11 mouse cellular contexts compared by ENCODE assay signal in genomic region chrX:5469165-5469564, GRCm38 (mm10). TPM values are rescaled to one million over a fixed set of nuclear protein-coding genes. Genes with fewer than 3 reads are reported as not detected.
A peak's percentile ranks its signal among the peaks of the same experiment; 100 is the strongest.
DNase-seq lines count a peak whose midpoint lies in the region; ATAC-seq and TF ChIP-seq lines count a peak whose summit lies in the region.
"Had no signal": no experiment of that assay in that cellular context is flagged by ENCODE, and none has a peak within 500 bp of the region (broad histone marks: within the 10 kb centered on the region; RNA-seq: fewer than 3 reads in every experiment).

TSS of gene Mycs (minus strand) at chrX:5469265.

- ATAC-seq in intestine, embryonic 14.5 days (replicated peaks; ENCODE audit: low FRiP score, low TSS enrichment, low read depth): no peak
- ATAC-seq in intestine, embryonic 16.5 days: no peak
- no peak for ATAC-seq in embryonic facial prominence, embryonic 12.5 days (ENCODE audit: insufficient number of reproducible peaks, insufficient read depth, low FRiP score, low TSS enrichment)
- no peak for ATAC-seq in hindbrain, embryonic 13.5 days (ENCODE audit: low FRiP score)
- no peak for ATAC-seq in midbrain, postnatal 0 days (ENCODE audit: low FRiP score)

- H3K4me1 ChIP-seq in intestine, embryonic 14.5 days (replicated peaks; ENCODE audit: control insufficient read depth, insufficient read depth, low read length): no peaks in the 10 kb centered on the region
- H3K4me1 ChIP-seq in intestine, embryonic 16.5 days (ENCODE audit: control insufficient read depth, insufficient read depth, low read length): no peaks in the 10 kb centered on the region
- no peaks in the 10 kb centered on the region for H3K4me1 ChIP-seq in embryonic facial prominence, embryonic 12.5 days
- no peaks in the 10 kb centered on the region for H3K4me1 ChIP-seq in hindbrain, embryonic 13.5 days (replicated peaks)
- H3K4me1 ChIP-seq in midbrain, postnatal 0 days (ENCODE audit: insufficient read depth, low read length): no peaks in the 10 kb centered on the region

- H3K27ac ChIP-seq in intestine, embryonic 14.5 days (ENCODE audit: low read depth): no peak within 1 kb of the TSS
- no peak within 1 kb of the TSS for H3K27ac ChIP-seq in intestine, embryonic 16.5 days (ENCODE audit: low read length)
- no peak within 1 kb of the TSS for H3K27ac ChIP-seq in embryonic facial prominence, embryonic 12.5 days
- H3K27ac ChIP-seq in hindbrain, embryonic 13.5 days: no peak within 1 kb of the TSS
- no peak within 1 kb of the TSS for H3K27ac ChIP-seq in midbrain, postnatal 0 days (ENCODE audit: low read depth, low read length)

- 81% methylated on average over 3 of the region's 3 CpGs for WGBS in intestine, embryonic 14.5 days
- WGBS in intestine, embryonic 16.5 days: 75% methylated on average over 3 of the region's 3 CpGs
- WGBS in embryonic facial prominence, embryonic 12.5 days: 73% methylated on average over 3 of the region's 3 CpGs
- 82% methylated on average over 3 of the region's 3 CpGs for WGBS in hindbrain, embryonic 13.5 days
- WGBS in midbrain, postnatal 0 days: 86% methylated on average over 3 of the region's 3 CpGs

- DNase-seq in intestine, embryonic 14.5 days (ENCODE audit: low spot score): no peak
- no peak for DNase-seq in midbrain, postnatal 0 days (ENCODE audit: low spot score)
- no peak for DNase-seq in urinary bladder, postnatal 10 days (ENCODE audit: low spot score)
- no peak for DNase-seq in ovary, postnatal 36 days (ENCODE audit: low spot score)
- DNase-seq in right cerebral cortex, postnatal 14 days: no peak
- DNase-seq: gastrocnemius, postnatal 25 days; kidney, adult 8-10 months had no signal

- H3K4me3 ChIP-seq in intestine, embryonic 14.5 days (ENCODE audit: low read depth, low read length): 0 out of 2 replicates have a peak within 1 kb of the TSS, but pooled peaks have one; percentile 3
- H3K4me3 ChIP-seq in intestine, embryonic 16.5 days (ENCODE audit: low read length): no peak within 1 kb of the TSS
- peak within 1 kb of the TSS; percentile 10; the same call in 1 of the 2 replicates for H3K4me3 ChIP-seq in embryonic facial prominence, embryonic 12.5 days
- peak within 1 kb of the TSS; percentile 30 for H3K4me3 ChIP-seq in hindbrain, embryonic 13.5 days
- H3K4me3 ChIP-seq in midbrain, postnatal 0 days (ENCODE audit: low read depth, low read length): peak within 1 kb of the TSS; percentile 25

- TF ChIP-seq CTCF in midbrain, postnatal 0 days (IDR thresholded peaks at IDR 0.05): no peak

- no peaks in the 10 kb centered on the region for H3K36me3 ChIP-seq in intestine, embryonic 14.5 days (ENCODE audit: control insufficient read depth, insufficient read depth, low read length)
- H3K36me3 ChIP-seq in intestine, embryonic 16.5 days (ENCODE audit: control insufficient read depth, insufficient read depth, low read length): no peaks in the 10 kb centered on the region
- H3K36me3 ChIP-seq in embryonic facial prominence, embryonic 12.5 days: no peaks in the 10 kb centered on the region
- no peaks in the 10 kb centered on the region for H3K36me3 ChIP-seq in hindbrain, embryonic 13.5 days
- H3K36me3 ChIP-seq in midbrain, postnatal 0 days (ENCODE audit: insufficient read depth, low read length): no peaks in the 10 kb centered on the region

- H3K9me3 ChIP-seq in intestine, embryonic 14.5 days (ENCODE audit: control insufficient read depth, low read length): no peaks in the 10 kb centered on the region
- no peaks in the 10 kb centered on the region for H3K9me3 ChIP-seq in intestine, embryonic 16.5 days (ENCODE audit: control insufficient read depth, low read length)
- no peaks in the 10 kb centered on the region for H3K9me3 ChIP-seq in embryonic facial prominence, embryonic 12.5 days
- H3K9me3 ChIP-seq in hindbrain, embryonic 13.5 days: no peaks in the 10 kb centered on the region
- no peaks in the 10 kb centered on the region for H3K9me3 ChIP-seq in midbrain, postnatal 0 days (ENCODE audit: low read length)

- no peaks in the 10 kb centered on the region for H3K27me3 ChIP-seq in intestine, embryonic 14.5 days (replicated peaks; ENCODE audit: control insufficient read depth, insufficient read depth, low read length)
- H3K27me3 ChIP-seq in intestine, embryonic 16.5 days (replicated peaks; ENCODE audit: control insufficient read depth, insufficient read depth, low read length): no peaks in the 10 kb centered on the region
- H3K27me3 ChIP-seq in embryonic facial prominence, embryonic 12.5 days: peaks cover 16% of the 10 kb centered on the region
- 0 out of 2 replicates have a peak, but pooled peaks cover 2% of the 10 kb centered on the region for H3K27me3 ChIP-seq in hindbrain, embryonic 13.5 days
- no peaks in the 10 kb centered on the region for H3K27me3 ChIP-seq in midbrain, postnatal 0 days (ENCODE audit: insufficient read depth, low read length)

- peak within 1 kb of the TSS; percentile 28 for H3K4me2 ChIP-seq in intestine, embryonic 14.5 days (ENCODE audit: low read length)
- H3K4me2 ChIP-seq in intestine, embryonic 16.5 days (ENCODE audit: low read depth, low read length): no peak within 1 kb of the TSS
- H3K4me2 ChIP-seq in embryonic facial prominence, embryonic 12.5 days (replicated peaks): peak within 1 kb of the TSS; percentile 35
- peak within 1 kb of the TSS; percentile 51 for H3K4me2 ChIP-seq in hindbrain, embryonic 13.5 days
- H3K4me2 ChIP-seq in midbrain, postnatal 0 days (ENCODE audit: low read depth, low read length, poor library complexity, severe bottlenecking): peak within 1 kb of the TSS; percentile 42

- no peak within 1 kb of the TSS for H3K9ac ChIP-seq in intestine, embryonic 14.5 days (ENCODE audit: low read length)
- H3K9ac ChIP-seq in intestine, embryonic 16.5 days (ENCODE audit: low read depth, low read length): no peak within 1 kb of the TSS
- H3K9ac ChIP-seq in embryonic facial prominence, embryonic 12.5 days: no peak within 1 kb of the TSS
- no peak within 1 kb of the TSS for H3K9ac ChIP-seq in hindbrain, embryonic 13.5 days
- H3K9ac ChIP-seq in midbrain, postnatal 0 days (replicated peaks; ENCODE audit: low read length, poor library complexity, severe bottlenecking): no peak within 1 kb of the TSS

RNA-seq across cellular contexts. Expression of gene Mycs, which starts in this region (rescaled TPM):
- polyA plus RNA-seq in intestine, embryonic 14.5 days (2014; fragmentation: Nextera tagmentation; extraction: Ambion mirVana): not detected in 2 replicates
- polyA plus RNA-seq in intestine, embryonic 16.5 days (2015; fragmentation: Nextera tagmentation; extraction: Ambion mirVana): not detected in 2 replicates
- not detected in 2 replicates for polyA plus RNA-seq in embryonic facial prominence, embryonic 12.5 days (2016; fragmentation: Nextera tagmentation; extraction: Ambion mirVana)
- polyA plus RNA-seq in hindbrain, embryonic 13.5 days (2015; fragmentation: Nextera tagmentation; extraction: Ambion mirVana): not detected in 2 replicates
- total RNA-seq in midbrain, postnatal 0 days (2014; rRNA removed): 0.11 TPM in 1 of 2 replicates, not detected in the other
- 0.06 TPM in 1 of 2 replicates, not detected in the other for polyA plus RNA-seq in midbrain, postnatal 0 days (2015; fragmentation: Nextera tagmentation; extraction: Ambion mirVana)
- total RNA-seq: gastrocnemius, postnatal 25 days; left cerebral cortex, adult 8-10 months had no signal
